Mouse (Mus musculus): ENCODE results near the gene Il23a. TPM values are rescaled to one million over a fixed set of nuclear protein-coding genes. Genes with fewer than 3 reads are reported as not detected.
"Not testable (repeated sequence)": the region's sequence is repeated elsewhere in the genome, so short reads cannot be mapped to it uniquely, and the experiment has no call there.

Gene Il23a
- polyA plus RNA-seq, 2 experiments, result 0.08 TPM; not detected in 1

DNA sequence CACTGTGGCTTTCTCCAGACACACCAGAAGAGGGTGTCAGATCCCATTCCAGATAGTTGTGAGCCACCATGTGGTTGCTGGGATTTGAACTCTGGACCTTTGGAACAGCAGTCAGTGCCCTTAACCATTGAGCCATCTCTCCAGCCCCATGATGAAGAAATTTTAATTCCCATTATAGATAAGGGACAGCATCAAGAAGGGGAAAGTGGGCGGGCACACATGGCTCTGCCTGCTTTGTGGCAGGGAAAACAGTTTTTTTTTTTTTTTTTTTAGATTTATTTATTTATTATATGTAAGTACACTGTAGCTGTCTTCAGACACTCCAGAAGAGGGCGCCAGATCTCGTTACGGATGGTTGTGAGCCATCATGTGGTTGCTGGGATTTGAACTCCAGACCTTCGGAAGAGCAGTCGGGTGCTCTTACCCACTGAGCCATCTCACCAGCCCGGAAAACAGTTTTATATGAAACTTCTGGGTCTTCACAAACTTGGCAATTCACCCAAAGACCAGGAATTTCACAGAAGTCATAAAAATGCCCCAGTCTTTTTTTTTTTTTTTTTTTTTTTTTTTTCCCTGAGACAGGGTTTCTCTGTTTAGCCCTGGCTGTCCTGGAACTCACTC lies 25.6 kb downstream of the Il23a start:
- H3K27me3 ChIP-seq (ENCODE audit: control insufficient read depth, insufficient read depth, low read length); H3K4me2 ChIP-seq (ENCODE audit: low read depth); H3K9ac ChIP-seq (replicated peaks); ATAC-seq (ENCODE audit: insufficient read depth); H3K27ac ChIP-seq; H3K4me3 ChIP-seq (ENCODE audit: insufficient read depth in 1 of 2, low read depth in 2 of 2, low read length in 2 of 2); H3K9me3 ChIP-seq (ENCODE audit: control insufficient read depth, low read length); DNase-seq (ENCODE audit: low read depth in 3 of 3, low spot score in 3 of 3); H3K36me3 ChIP-seq (replicated peaks; ENCODE audit: control insufficient read depth, insufficient read depth, low read depth); H3K4me1 ChIP-seq (replicated peaks; ENCODE audit: control insufficient read depth in 2 of 2, insufficient read depth in 2 of 2, low read length in 1 of 2): not testable (repeated sequence)
- TF ChIP-seq CTCF (IDR thresholded peaks at IDR 0.05; ENCODE audit: low read depth), result 0 out of 2 replicates have a peak, but pooled peaks have one; percentile 15
- WGBS (ENCODE audit: insufficient replicate concordance), result 84% methylated on average over 4 of the region's 7 CpGs

DNA sequence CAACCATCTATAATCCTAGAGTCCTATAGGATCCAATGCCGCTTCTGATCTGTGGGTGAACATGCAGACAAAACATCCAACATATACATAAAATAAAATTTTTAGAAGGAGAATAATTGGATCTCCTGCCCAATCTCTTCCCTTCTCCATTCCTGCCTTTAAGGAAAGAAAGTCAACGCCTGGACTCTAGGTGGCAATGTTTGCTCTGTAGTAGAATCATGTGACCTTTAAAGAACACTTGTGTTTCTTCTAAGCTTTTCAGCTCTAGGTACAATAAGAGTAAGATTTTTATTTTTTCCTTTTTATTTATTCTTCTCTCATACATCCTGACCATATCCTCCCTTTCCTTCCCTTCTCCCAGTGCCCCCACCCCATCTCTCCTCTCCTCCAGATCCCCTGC lies 26.7 kb downstream of the Il23a start:
- Histone ChIP-seq H3K9me3 (ENCODE audit: control insufficient read depth, low read length) (no peaks in the 10 kb centered on the region), H3K27me3 (ENCODE audit: control insufficient read depth, insufficient read depth, low read length) (no peaks in the 10 kb centered on the region), H3K9ac (replicated peaks) (no peak overlapping the region), H3K4me2 (ENCODE audit: low read depth) (peak overlapping the region; percentile 80), H3K27ac (no peak overlapping the region), H3K36me3 (replicated peaks; ENCODE audit: control insufficient read depth, insufficient read depth, low read depth) (no peaks in the 10 kb centered on the region), H3K4me3 (ENCODE audit: insufficient read depth in 1 of 2, low read depth in 2 of 2, low read length in 2 of 2) (no peak overlapping the region), H3K4me1 (replicated peaks; ENCODE audit: control insufficient read depth in 2 of 2, insufficient read depth in 2 of 2, low read length in 1 of 2) (peaks cover 0 to 5% of the 10 kb centered on the region in 2 experiments; a peak in 2 of 4 replicates)
- DNase-seq (ENCODE audit: low read depth in 3 of 3, low spot score in 3 of 3), result no peak
- 59% methylated on average over 2 of the region's 2 CpGs for WGBS (ENCODE audit: insufficient replicate concordance)
- no peak for ATAC-seq (ENCODE audit: insufficient read depth)
- peak; percentile 33; the same call in 1 of the 2 replicates for TF ChIP-seq CTCF (IDR thresholded peaks at IDR 0.05; ENCODE audit: low read depth)
- no peak for TF ChIP-seq EP300 (IDR thresholded peaks at IDR 0.05; ENCODE audit: low read depth)

DNA sequence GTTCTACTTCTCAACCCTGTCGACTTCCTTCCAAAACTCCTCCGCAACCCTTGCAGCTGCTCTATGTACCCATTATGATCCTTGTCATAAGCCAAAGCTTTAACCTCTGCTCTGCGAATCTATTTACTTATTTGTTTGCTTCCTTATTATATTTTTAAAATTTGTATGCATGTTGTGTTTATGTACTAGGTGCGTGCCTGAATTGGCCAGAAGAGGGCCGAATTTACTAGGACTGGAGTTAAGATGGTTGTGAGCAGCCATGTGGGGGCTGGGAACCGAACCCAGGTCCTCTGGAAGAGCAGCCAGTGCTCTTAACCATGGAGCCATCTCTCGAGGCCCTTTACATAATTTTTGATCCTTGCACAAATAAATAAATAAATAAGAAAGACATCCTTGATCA lies 27.7 kb downstream of the Il23a start:
- Histone ChIP-seq H3K9ac (replicated peaks) (peak overlapping the region; percentile 82), H3K27ac (peak overlapping the region; percentile 28), H3K9me3 (ENCODE audit: control insufficient read depth, low read length) (no peaks in the 10 kb centered on the region), H3K4me3 (ENCODE audit: insufficient read depth in 1 of 2, low read depth in 2 of 2, low read length in 2 of 2) (peak overlapping the region; percentile 75 to 97), H3K4me2 (ENCODE audit: low read depth) (peak overlapping the region; percentile 80), H3K36me3 (replicated peaks; ENCODE audit: control insufficient read depth, insufficient read depth, low read depth) (no peaks in the 10 kb centered on the region), H3K27me3 (ENCODE audit: control insufficient read depth, insufficient read depth, low read length) (no peaks in the 10 kb centered on the region), H3K4me1 (replicated peaks; ENCODE audit: control insufficient read depth in 2 of 2, insufficient read depth in 2 of 2, low read length in 1 of 2) (peaks cover 0 to 5% of the 10 kb centered on the region in 2 experiments; a peak in 2 of 4 replicates)
- TF ChIP-seq EP300 (IDR thresholded peaks at IDR 0.05; ENCODE audit: low read depth), result no peak
- peak; percentile 29 for TF ChIP-seq CTCF (IDR thresholded peaks at IDR 0.05; ENCODE audit: low read depth)
- DNase-seq (ENCODE audit: low read depth in 3 of 3, low spot score in 3 of 3), result no peak
- ATAC-seq (ENCODE audit: insufficient read depth), result no peak
- WGBS (ENCODE audit: insufficient replicate concordance), result 33% methylated on average over 7 of the region's 7 CpGs

DNA sequence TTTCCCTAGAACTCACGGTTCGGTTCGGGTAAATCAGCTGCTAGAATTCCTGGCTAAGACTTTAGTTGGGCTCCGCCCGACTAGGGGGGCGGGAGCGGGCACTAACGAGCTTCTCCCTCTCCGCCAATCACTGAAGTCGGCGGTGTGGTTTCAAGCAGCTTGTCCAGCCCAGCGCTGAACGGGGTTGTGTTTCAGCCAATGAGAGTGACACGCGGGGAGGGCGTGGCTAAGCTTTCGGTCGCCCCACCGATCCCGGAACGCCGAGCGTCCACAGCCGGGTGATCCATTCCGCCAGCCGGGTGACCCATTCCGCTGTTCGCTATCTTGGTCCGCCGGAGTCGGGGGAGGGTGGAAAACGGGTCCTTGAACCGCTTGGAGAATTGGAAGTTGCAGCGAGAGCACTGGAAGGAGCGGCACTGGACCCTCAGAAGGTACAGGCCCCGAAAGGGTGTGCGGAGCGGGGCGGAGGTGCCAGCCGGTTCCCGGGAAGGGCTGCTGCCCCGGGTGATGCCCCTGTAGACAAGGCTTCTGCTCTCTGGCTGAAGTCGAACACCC lies 28.2 kb downstream of the Il23a start, which contains the start of gene Stat2:
Gene Stat2 (plus strand): TSS at position 273 of the 555 bp plus-strand sequence.
- Histone ChIP-seq H3K27me3 (ENCODE audit: control insufficient read depth, insufficient read depth, low read length) (no peaks in the 10 kb centered on the region), H3K36me3 (replicated peaks; ENCODE audit: control insufficient read depth, insufficient read depth, low read depth) (no peaks in the 10 kb centered on the region), H3K9me3 (ENCODE audit: control insufficient read depth, low read length) (no peaks in the 10 kb centered on the region), H3K4me2 (ENCODE audit: low read depth) (peak within 1 kb of the TSS; percentile 80), H3K27ac (peak within 1 kb of the TSS; percentile 44), H3K9ac (replicated peaks) (peak within 1 kb of the TSS; percentile 82), H3K4me3 (ENCODE audit: insufficient read depth in 1 of 2, low read depth in 2 of 2, low read length in 2 of 2) (peak within 1 kb of the TSS; percentile 75 to 97), H3K4me1 (replicated peaks; ENCODE audit: control insufficient read depth in 2 of 2, insufficient read depth in 2 of 2, low read length in 1 of 2) (peaks cover 0 to 5% of the 10 kb centered on the region in 2 experiments; a peak in 2 of 4 replicates)
- WGBS (ENCODE audit: insufficient replicate concordance), result under 1% methylated on average over 43 of the region's 43 CpGs
- ATAC-seq (ENCODE audit: insufficient read depth) (peak; percentile 99), DNase-seq (ENCODE audit: low read depth in 3 of 3, low spot score in 3 of 3) (peak; percentile 97 to 98 (median 97))
- TF ChIP-seq EP300 (IDR thresholded peaks at IDR 0.05; ENCODE audit: low read depth) (no peak), CTCF (IDR thresholded peaks at IDR 0.05; ENCODE audit: low read depth) (no peak)

DNA sequence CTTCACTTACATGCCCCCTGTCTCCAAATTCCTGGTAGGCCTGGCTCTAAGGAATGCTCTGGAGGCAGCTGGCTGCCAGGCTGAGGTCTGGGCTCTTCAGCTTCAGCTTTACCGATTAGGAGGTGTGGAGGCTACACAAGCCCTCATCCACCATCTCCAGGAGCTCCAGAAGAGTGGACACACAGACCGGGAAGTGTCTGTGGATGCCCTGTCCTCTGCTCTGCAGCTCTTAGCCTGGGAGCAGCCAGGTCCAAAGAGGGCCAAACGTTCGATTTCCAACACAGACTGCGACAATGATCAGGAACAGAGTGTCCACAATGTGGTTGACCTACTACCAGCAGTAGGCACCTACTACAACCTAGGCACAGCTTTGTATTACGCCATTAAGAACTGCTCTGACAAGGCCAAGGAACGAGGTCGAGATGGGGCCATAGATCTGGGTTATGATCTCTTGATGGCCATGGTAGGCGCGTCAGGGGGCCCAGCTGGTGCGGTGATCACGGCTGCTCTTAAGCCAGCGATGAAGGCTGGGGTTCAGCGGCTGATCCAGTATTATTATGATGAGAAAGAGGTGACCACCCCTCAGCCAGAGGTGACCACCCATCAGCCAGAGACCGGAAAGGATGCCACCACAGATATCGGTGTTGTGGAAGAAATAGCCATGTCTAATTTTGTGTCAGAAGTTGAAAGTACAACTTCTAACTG lies 29.2 kb downstream of the Il23a start:
- no peak for ATAC-seq (ENCODE audit: insufficient read depth)
- Histone ChIP-seq H3K27ac (no peak overlapping the region), H3K4me3 (ENCODE audit: insufficient read depth in 1 of 2, low read depth in 2 of 2, low read length in 2 of 2) (peak overlapping the region; percentile 5 to 75; a peak in 2 of 4 replicates), H3K4me2 (ENCODE audit: low read depth) (peak overlapping the region; percentile 80), H3K36me3 (replicated peaks; ENCODE audit: control insufficient read depth, insufficient read depth, low read depth) (no peaks in the 10 kb centered on the region), H3K4me1 (replicated peaks; ENCODE audit: control insufficient read depth in 2 of 2, insufficient read depth in 2 of 2, low read length in 1 of 2) (peaks cover 0 to 5% of the 10 kb centered on the region in 2 experiments; a peak in 2 of 4 replicates), H3K9ac (replicated peaks) (no peak overlapping the region), H3K27me3 (ENCODE audit: control insufficient read depth, insufficient read depth, low read length) (no peaks in the 10 kb centered on the region), H3K9me3 (ENCODE audit: control insufficient read depth, low read length) (no peaks in the 10 kb centered on the region)
- no peak for TF ChIP-seq CTCF (IDR thresholded peaks at IDR 0.05; ENCODE audit: low read depth)
- TF ChIP-seq EP300 (IDR thresholded peaks at IDR 0.05; ENCODE audit: low read depth), result no peak
- no peak for DNase-seq (ENCODE audit: low read depth in 3 of 3, low spot score in 3 of 3)
- WGBS (ENCODE audit: insufficient replicate concordance), result 77% methylated on average over 16 of the region's 16 CpGs

All from liver, embryonic 14.5 days (tissue).